Mouse (Mus musculus): ENCODE measurements at regions not wholly inside any gene's neighbourhood (a gene's known extent, or its start where the extent isn't known, plus 50 kb on each side); places are given as distances from the start of the nearest gene placed in this dataset.

DNA sequence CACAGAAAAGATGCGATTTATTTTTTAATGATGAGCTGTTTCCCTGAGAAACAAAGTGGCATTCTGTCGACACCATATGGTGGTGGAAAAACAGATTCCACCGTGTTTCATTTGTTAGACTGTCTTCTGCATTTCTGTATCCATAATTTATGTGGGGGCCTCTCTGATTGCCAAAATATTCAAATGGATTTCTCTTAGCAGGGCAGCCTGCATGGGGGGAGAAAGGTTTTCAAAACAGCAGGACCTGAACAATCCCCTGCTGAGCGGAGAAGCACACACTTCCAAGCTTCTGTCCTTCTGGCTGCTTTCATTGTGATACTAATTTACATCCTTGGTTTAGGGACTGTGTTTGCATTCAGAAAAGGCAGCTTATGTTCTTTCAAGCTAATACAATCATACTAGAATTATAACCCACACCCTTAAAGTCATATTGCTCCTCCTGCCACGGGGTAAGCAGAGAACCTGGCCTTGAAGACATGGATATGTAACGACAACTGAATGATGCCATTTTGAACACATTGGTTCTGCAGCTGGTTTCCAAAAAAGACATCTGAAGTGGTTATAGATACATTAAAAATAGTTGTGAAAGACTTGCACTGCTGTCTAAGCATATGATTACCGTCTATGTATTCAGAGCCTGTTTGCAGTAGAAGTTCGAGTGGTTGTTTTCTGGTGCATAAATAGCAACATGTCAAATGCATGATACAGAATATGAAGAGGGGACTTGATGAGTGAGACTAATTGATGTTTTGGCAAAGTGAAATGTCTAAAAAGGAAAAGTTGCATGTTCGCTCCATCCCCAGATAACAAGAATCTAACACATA, 671.6 kb upstream of the Klhl29 start:
- TF ChIP-seq CTCF (IDR thresholded peaks at IDR 0.05) (no peak), POLR2A (IDR thresholded peaks at IDR 0.05; ENCODE audit: insufficient read depth, low read depth, low read length) (no peak), EP300 (IDR thresholded peaks at IDR 0.05; ENCODE audit: insufficient read depth, low read depth, low read length) (no peak)

All from heart, adult 2 months (tissue).